Mouse (Mus musculus) erythroblast, embryonic 14.5 days (primary cell): Measurements from ENCODE around the gene Zfp239.

Source experiments
- GATA1 ChIP-seq: IDR thresholded peaks from 2 replicates; pipeline ENCODE4 v1.6.1; 2012; ENCODE audit warnings: low read length, inconsistent platforms, mixed read lengths
- TAL1 ChIP-seq: IDR thresholded peaks from 3 replicates; pipeline ENCODE4 v1.6.1; 2012; ENCODE audit warnings: low read length, inconsistent platforms, mixed read lengths

- TF ChIP-seq GATA1, result no peak
- TF ChIP-seq TAL1, result no peak
Observed at GRCm38 (mm10) chr6:117914541-117914940, 52.6 kb downstream of the Zfp239 start.
